Mouse (Mus musculus) embryo, embryonic 9.5 days (tissue): ENCODE data around the gene Lrrc61.

ENCODE experiments used
- DNase-seq: peaks from one replicate; pipeline ENCODE4 v3.0.0-alpha.2; 2017; ENCODE audit errors: extremely low spot score

Gene Lrrc61

DNA sequence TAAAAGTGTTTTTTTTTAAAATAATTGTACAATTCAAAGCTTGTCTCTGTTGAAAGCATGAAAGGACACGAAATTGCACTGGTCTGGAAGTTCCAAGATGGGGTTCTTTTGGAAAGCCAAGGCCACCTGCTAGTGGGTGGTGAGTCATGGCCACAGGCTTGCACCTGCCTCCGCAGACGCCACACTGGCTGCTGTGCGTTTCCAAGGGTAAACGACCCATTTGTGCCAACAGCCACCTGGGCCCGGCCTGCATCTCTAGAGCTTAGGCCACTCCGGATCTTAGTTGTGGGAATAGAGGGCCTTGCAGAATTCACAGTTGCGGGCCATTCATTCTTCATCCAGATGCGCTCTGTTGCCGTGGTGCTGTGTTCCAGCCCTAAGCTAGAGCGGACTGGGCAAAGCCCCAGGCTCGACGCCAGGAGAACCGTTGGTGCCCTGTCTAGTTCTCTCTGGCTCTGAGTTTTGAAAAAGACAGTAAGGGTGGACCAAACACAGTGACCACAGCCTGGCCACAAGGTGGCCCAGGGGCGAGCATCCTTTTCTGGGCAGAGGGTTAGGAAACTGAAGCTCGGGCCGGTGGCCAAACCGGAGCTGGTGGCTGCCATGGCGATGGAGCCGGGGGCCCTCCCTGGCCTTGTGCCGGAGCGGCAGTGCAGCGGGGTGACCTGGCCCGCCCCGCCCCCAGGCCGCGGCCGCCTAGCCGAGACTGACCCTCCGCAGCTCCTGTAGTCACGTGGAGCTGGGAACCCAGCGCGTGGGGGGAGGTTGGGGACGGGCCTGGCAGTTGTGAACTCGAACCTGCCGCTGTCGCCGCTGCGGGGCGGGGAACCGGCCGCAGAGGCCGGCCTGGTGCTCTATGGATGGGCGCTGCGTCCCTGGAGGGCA lies 38.8 kb downstream of the Lrrc61 start, which contains the start of the genes Repin1 and Gm44965:
Gene Repin1 (plus strand): TSS at position 726 of the 885 bp plus-strand sequence.
Gene Gm44965 (plus strand): TSS at position 784 of the 885 bp plus-strand sequence.
- DNase-seq, result peak; percentile 97

GRCm38 (mm10) chr6:48594043-48594738 lies 39.6 kb downstream of the Lrrc61 start:
- peak; percentile 78 for DNase-seq

- DNase-seq, result no peak
These were observed 40.7 kb downstream of the Lrrc61 start for GRCm38 (mm10) chr6:48595278-48595677.

- DNase-seq, result no peak
These were observed 42.1 kb downstream of the Lrrc61 start for GRCm38 (mm10) chr6:48596545-48597232.

DNA sequence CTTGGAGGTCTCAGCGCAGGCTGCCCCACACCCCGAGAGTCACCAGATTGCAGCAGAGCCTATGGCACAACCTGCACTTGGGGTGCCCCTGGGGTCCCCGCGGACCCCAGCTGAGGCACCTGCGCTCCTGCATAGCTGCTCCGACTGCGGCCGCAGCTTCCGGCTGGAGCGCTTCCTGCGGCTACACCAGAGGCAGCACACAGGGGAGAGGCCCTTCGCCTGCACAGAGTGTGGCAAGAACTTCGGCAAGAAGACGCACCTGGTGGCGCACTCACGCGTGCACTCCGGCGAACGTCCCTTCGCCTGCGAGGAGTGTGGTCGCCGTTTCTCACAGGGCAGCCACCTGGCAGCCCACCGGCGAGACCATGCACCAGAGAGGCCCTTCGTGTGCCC lies 42.6 kb downstream of the Lrrc61 start:
- no peak for DNase-seq

- no peak for DNase-seq
These were observed 46.0 kb downstream of the Lrrc61 start for GRCm38 (mm10) chr6:48600594-48600993.

DNA sequence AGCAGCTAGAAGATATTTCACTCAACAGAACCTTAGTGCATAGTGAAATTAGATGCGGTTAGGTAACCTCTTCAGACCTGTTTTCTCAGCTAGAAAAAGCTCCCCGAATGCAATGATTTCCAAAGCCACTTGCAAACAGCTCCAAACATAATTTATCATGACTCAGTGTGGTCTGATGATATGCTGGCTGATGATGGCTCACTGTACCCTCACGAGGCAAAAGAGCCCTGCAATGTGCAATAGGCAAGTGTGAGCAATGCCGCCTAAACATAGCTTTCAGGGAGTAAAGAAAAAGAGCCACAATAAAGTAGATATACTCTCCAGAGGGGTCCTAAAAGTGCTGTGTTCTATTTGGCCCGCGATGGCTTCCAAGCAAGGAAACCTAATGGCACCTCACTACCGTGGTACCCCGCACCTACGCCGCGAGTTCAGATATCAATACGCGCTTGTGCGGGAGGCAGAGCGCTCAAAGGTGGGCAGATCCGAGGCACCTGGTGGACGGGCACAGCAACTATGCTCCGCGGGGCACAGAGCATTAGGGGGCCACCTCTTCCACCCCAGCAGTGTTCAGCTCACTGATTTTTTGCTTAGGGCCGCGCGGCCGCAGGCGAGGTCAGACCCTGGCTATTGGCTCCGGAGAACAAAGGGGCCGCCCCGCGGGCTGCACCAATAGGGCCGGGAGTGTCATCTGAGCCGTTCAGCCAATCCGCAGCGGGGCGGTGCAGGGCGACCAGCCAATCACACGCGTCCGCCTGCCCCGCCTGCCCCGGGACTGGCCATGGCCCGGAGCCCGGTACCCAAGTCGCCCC lies 46.9 kb downstream of the Lrrc61 start, which contains the start of gene Zfp775:
Gene Zfp775 (plus strand): TSS at position 793 of the 809 bp plus-strand sequence.
- DNase-seq, result peak; percentile 93

DNA sequence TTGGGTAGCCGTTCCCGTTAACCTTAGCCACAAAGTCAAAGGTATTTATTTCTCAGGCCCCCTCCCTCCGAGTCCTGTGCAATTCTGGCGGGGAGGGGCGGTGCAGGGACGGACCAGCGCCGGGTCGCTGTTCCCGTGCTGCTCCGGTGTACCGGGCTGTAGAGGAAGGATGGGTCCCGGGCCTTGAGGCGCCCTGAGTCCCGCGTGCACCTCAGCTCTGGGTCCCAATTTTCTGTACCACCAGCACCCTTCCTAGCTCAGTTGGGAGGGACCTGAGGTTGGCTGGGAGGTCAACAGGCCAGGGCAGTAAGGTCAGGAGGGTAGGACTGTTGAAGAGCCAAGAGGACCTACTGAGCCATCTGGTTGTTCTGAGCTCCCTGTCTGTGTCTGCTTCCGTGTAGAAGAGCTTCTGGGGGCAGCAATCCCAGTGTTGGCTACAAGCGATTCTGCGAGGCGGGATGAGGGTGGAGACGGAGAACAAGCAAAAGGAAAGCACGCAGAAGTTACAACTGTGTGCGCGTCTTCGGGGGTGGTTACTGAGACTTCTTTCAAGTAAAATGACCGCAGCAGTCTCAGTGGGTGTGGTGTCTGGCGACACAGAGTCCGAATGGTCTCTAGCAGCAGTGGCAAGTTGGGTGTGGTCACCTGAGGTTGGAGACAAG lies 47.6 kb downstream of the Lrrc61 start:
- no peak for DNase-seq

DNA sequence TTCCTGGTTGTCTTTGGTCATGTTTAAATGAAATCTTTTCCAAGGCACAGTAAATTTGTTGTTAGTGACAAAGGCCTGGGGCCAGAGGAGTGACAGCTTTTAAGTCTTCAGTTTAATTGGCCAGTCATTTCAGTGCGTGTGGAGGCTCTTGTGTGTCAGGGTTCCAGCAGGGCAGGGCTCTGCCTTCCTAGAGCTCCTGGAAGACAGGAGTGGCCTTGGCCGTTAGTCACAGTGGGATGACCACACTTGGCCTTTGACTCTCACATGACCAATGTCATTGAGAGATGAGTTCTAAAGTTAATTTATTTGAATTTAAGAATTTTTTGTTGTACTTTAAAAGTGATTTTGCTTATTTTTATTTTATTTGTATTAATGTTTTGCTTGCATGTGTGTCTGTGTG lies 53.5 kb downstream of the Lrrc61 start:
- no peak for DNase-seq

DNA sequence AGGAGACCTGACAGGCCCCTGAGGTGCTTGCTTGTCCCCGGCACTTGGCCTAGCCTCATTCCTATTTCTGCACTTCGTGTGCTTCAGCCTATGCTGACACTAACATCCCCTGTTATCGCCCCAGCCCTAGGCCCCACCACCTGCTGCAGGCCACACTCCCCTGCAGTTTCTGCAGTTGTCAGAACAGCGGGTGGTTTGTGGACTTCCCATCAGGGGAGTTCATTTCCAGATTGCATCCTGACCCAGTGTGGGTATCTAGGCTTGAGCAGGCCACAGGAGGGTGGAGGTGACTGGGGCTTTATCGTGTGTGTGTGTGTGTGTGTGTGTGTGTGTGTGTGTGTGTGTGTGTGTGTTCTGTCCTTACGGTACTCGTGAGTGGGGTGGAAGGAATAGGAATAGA lies 54.9 kb downstream of the Lrrc61 start:
- DNase-seq, result no peak

DNA sequence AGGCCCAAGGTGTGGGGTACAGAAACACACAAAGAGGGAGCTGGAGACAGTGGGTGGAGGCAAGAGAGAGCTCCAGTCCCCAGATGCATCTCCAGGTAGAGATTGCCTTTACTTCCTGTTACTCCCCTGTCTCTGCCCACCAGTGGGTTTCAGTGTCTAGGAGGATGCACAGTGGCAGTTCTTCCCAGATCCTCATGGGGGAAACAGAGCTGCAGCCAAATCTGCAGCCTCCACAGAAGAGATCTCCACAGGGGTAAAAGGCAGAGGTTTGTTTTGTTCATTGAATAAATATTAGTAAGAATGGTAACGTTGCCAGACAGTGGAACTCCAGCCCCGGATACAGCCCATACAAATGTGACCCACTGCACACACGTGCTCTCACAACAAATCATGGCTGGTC lies 56.1 kb downstream of the Lrrc61 start:
- DNase-seq, result no peak

DNA sequence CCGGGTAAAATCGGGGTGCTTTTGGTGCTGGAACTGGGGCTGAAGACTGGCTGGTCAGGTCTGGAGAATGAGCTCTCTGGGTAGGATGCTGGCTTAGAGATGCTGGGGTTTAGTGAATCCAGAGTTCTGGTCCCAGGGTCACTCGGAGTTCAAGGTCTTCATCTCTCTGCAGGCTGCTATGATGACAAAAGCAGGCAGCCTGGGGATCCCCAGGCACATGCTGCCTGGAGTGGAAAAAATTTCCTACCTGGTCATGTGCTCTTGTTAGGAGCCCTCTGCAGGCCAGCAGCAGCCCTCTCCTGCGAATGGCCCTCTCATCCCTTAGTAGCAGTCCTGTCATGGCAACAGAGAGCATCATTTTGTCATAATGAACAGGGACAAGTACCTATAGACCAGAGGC lies 58.9 kb downstream of the Lrrc61 start:
- DNase-seq, result no peak

DNA sequence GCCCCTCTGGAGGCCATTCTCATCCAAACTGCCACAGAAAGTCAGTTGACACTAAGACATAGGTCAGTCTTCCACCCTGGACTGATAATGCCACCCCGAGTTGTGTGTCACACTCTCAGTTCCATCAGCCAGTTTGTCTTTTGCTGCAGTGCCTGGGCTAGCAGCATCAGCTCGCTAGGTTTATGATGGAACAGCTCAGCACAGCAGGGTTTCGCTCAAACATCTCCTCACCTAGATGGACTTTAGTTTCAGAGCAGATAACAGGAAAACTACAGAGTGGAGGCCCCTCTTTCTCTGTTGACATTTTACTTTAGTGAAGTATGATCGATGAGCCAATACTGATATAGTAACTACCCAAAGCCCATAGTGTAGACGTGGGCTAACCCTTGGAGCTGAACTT lies 60.2 kb downstream of the Lrrc61 start:
- DNase-seq, result no peak

- DNase-seq, result no peak
These were observed 65.4 kb downstream of the Lrrc61 start for GRCm38 (mm10) chr6:48620031-48620430.
